Mouse (Mus musculus) layer of hippocampus, adult 18-20 months (tissue): Measurements from ENCODE around the gene Prdm9. TPM values are rescaled to one million over a fixed set of nuclear protein-coding genes. Genes with fewer than 3 reads are reported as not detected.
"Not testable (repeated sequence)": the region's sequence is repeated elsewhere in the genome, so short reads cannot be mapped to it uniquely, and the experiment has no call there.

Experiments
- DNase-seq, 2 experiments: peaks; one replicate each; pipeline ENCODE4 v3.0.0; 2022; ENCODE audit warnings: low spot score in 2 of 2
- long read RNA-seq: library from polyadenylated mRNA; stranded (forward); transcript quantifications from one replicate; pipeline ENCODE4 v2.0.0, GENCODE M21; 2021
- total RNA-seq, 2 experiments: library from RNA; stranded (reverse); gene quantifications; 2 replicates each; pipeline ENCODE4 v1.2.3; 2021

Gene Prdm9
- 1 to 10 TPM; 1.9 to 2.9 TPM for total RNA-seq
- long read RNA-seq, result 0 reads

GRCm38 (mm10) chr17:15564014-15564927 is at the start of gene Prdm9:
TSS of gene Prdm9 (minus strand) at chr17:15564354.
- DNase-seq, result peak; percentile 99 to 100

- no peak for DNase-seq
Observed at GRCm38 (mm10) chr17:15599496-15599895, 35.3 kb upstream of the Prdm9 start.

GRCm38 (mm10) chr17:15591216-15591881 is 27.2 kb upstream of the Prdm9 start:
- no peak for DNase-seq

GRCm38 (mm10) chr17:15588116-15588515 is 24.0 kb upstream of the Prdm9 start:
- DNase-seq, result no peak

GRCm38 (mm10) chr17:15585691-15586090 is 21.5 kb upstream of the Prdm9 start:
- peak in 1 of 2 experiments; percentile 6 for DNase-seq

GRCm38 (mm10) chr17:15583071-15583470 is 18.9 kb upstream of the Prdm9 start:
- DNase-seq, result no peak

- DNase-seq, result no peak
Observed at GRCm38 (mm10) chr17:15580072-15580447, 15.9 kb upstream of the Prdm9 start.

- no peak for DNase-seq
Observed at GRCm38 (mm10) chr17:15579410-15580071, 15.4 kb upstream of the Prdm9 start.

GRCm38 (mm10) chr17:15577291-15577694 is 13.1 kb upstream of the Prdm9 start:
- DNase-seq, result peak in 1 of 2 experiments; percentile 3

GRCm38 (mm10) chr17:15575056-15575455 is 10.9 kb upstream of the Prdm9 start:
- no peak for DNase-seq

GRCm38 (mm10) chr17:15566908-15567307 is 2.8 kb upstream of the Prdm9 start:
- DNase-seq, result no peak

- DNase-seq, result peak in 1 of 2 experiments; percentile 20
Observed at GRCm38 (mm10) chr17:15564928-15565300, 760 bp upstream of the Prdm9 start.

GRCm38 (mm10) chr17:15559946-15560345 is 4.2 kb downstream of the Prdm9 start:
- DNase-seq, result no peak

- no peak for DNase-seq
Observed at GRCm38 (mm10) chr17:15549713-15550112, 14.4 kb downstream of the Prdm9 start.

- DNase-seq, result no peak
Observed at GRCm38 (mm10) chr17:15546440-15546839, 17.7 kb downstream of the Prdm9 start.

- not testable (repeated sequence) for DNase-seq
Observed at GRCm38 (mm10) chr17:15543868-15544267, 20.3 kb downstream of the Prdm9 start.

- no peak for DNase-seq
Observed at GRCm38 (mm10) chr17:15540309-15540708, 23.8 kb downstream of the Prdm9 start.

GRCm38 (mm10) chr17:15536457-15536904 is 27.7 kb downstream of the Prdm9 start:
- DNase-seq, result no peak

- DNase-seq, result no peak
Observed at GRCm38 (mm10) chr17:15535943-15536342, 28.2 kb downstream of the Prdm9 start.

- peak in 1 of 2 experiments; percentile 62 for DNase-seq
Observed at GRCm38 (mm10) chr17:15535162-15535800, 28.9 kb downstream of the Prdm9 start.

- DNase-seq, result peak in 1 of 2 experiments; percentile 75
Observed at GRCm38 (mm10) chr17:15530141-15530540, 34.0 kb downstream of the Prdm9 start.
